Mouse (Mus musculus) layer of hippocampus, postnatal 14 days (tissue): ENCODE measurements around the gene Adgrl3. TPM values are rescaled to one million over a fixed set of nuclear protein-coding genes. Genes with fewer than 3 reads are reported as not detected.
A peak's percentile ranks its signal among the peaks of the same experiment; 100 is the strongest.

Experiments used
- DNase-seq, 2 experiments: peaks; one replicate each; pipeline ENCODE4 v3.0.0; 2021 to 2022; ENCODE audit warnings: low spot score in 2 of 2, mixed read lengths in 1 of 2
- microRNA-seq, 2 experiments: library from miRNA; unstranded; fragments of <30 nt; microRNA quantifications; one replicate each; pipeline ENCODE4 v1.2.0; 2021
- total RNA-seq, 2 experiments: library from RNA; stranded (reverse); gene quantifications; 2 replicates each; pipeline ENCODE4 v1.2.3; 2021

Adgrl3 gene
- total RNA-seq, 2 experiments from 2014 or later: 169 to 196 TPM

GRCm38 (mm10) chr5:81794601-81795000 lies 774.7 kb downstream of the Adgrl3 start:
- DNase-seq: no peak

DNA sequence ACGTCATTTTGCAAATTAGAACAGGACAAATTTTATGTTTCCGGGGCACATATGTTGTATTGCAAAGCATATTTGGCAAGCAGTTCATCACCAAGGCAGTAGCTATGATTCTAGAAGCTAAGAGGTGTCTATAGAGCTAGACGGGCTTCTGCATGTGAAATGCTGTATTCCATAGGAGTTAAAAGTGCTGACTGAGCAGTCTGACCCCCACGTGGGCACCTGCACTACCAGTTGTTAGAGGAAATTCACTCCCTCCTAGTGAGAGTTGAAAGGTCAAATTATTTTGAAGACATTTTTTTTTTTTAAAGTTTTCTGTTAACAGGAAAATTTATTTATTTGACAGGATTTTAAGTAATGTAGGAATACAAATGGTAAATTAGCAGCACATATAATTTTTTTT lies 776.2 kb downstream of the Adgrl3 start:
- DNase-seq: no peak

DNA sequence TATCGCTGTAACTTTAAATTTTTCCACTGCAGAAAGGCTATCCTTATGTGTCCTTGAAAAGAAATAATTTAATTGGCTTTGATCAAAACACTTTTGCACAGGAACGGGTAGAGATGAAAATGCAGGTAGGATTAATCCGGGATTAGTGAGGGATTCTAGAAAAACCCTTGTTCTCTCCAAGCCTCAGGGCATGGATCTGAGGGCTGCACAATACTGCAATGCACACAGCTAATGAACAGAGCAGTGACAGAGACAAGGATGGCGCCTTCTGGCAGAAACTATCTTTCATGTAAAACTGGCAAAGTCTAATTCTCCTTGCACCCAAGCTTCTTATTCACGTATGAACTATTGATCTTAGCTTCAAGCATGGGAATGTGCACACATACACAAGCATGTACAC lies 791.0 kb downstream of the Adgrl3 start:
- DNase-seq: no peak

DNA sequence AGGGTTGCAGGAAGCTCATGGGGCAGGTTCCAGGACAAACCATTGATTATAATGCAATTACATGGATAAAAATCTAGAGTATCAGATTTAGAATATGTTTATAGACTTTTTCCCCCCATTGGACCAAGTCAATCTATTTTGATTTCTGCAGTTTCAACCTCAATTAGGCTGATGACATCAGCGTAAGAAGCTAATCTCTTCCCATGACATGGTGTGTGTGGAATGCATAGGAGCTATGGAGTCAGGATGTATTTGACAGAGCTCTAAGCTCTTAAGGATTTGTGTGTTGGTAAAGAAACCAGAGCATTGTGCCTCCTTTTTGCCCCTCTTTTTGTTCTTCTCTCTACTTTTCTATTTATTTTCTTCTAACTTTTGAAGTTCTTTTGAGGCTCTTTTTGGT lies 812.1 kb downstream of the Adgrl3 start:
- DNase-seq: no peak

- DNase-seq: no peak
These were observed 812.7 kb downstream of the Adgrl3 start for GRCm38 (mm10) chr5:81832679-81833078.

- no peak for DNase-seq
These were observed 817.9 kb downstream of the Adgrl3 start for GRCm38 (mm10) chr5:81837860-81838259.

DNA sequence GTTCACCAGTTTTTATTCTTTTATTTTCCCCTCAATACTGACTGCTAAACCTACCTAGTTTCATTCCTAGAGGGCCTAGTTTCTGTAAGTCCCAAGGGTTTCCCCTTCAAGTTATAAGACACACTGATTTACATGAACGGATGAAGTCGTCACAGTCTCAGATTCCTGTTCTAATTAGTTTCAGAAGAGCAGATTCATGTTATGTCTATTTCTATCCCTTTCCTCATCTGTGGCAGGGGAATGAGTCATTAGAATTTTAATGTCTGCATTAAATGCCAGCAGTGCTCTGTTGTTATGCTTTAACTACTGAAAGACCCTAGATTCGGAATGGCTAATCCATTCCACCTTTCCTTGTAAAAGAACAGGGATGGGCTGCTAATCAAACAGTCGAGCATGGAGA lies 823.9 kb downstream of the Adgrl3 start:
- DNase-seq: peak; percentile 8 to 21

- no peak for DNase-seq
These were observed 850.4 kb downstream of the Adgrl3 start for GRCm38 (mm10) chr5:81870336-81870735.

Small RNAs within 50 kb of the gene (microRNA-seq; reads per million reads assigned to microRNA genes)
- 0 reads per million in 2 experiments for gene Gm22048
